Mouse (Mus musculus): ENCODE results near the gene Enc1. TPM values are rescaled to one million over a fixed set of nuclear protein-coding genes. Genes with fewer than 3 reads are reported as not detected.
"Not testable (repeated sequence)": the region's sequence is repeated elsewhere in the genome, so short reads cannot be mapped to it uniquely, and the experiment has no call there.

Gene Enc1
- polyA plus RNA-seq, 1 experiment: 210 TPM

GRCm38 (mm10) chr13:97250551-97251380 is 9.9 kb downstream of the Enc1 start:
- DNase-seq (ENCODE audit: extremely low spot score in 1 of 2, low spot score in 1 of 2): no peak

- DNase-seq (ENCODE audit: extremely low spot score in 1 of 2, low spot score in 1 of 2): no peak
Observed at GRCm38 (mm10) chr13:97251736-97252135, 10.8 kb downstream of the Enc1 start.

GRCm38 (mm10) chr13:97252469-97252868 is 11.6 kb downstream of the Enc1 start:
- peak in 1 of 2 experiments; percentile 29 for DNase-seq (ENCODE audit: extremely low spot score in 1 of 2, low spot score in 1 of 2)

- peak in 1 of 2 experiments; percentile 29 for DNase-seq (ENCODE audit: extremely low spot score in 1 of 2, low spot score in 1 of 2)
Observed at GRCm38 (mm10) chr13:97253418-97253981, 12.6 kb downstream of the Enc1 start.

GRCm38 (mm10) chr13:97253994-97254393 is 13.1 kb downstream of the Enc1 start:
- no peak for DNase-seq (ENCODE audit: extremely low spot score in 1 of 2, low spot score in 1 of 2)

GRCm38 (mm10) chr13:97254564-97255164 is 13.8 kb downstream of the Enc1 start:
- peak in 1 of 2 experiments; percentile 12 for DNase-seq (ENCODE audit: extremely low spot score in 1 of 2, low spot score in 1 of 2)

GRCm38 (mm10) chr13:97255976-97256848 is 15.3 kb downstream of the Enc1 start:
- DNase-seq (ENCODE audit: extremely low spot score in 1 of 2, low spot score in 1 of 2): no peak

- DNase-seq (ENCODE audit: extremely low spot score in 1 of 2, low spot score in 1 of 2): peak in 1 of 2 experiments; percentile 27
Observed at GRCm38 (mm10) chr13:97256849-97257379, 16.0 kb downstream of the Enc1 start.

GRCm38 (mm10) chr13:97259271-97259670 is 18.4 kb downstream of the Enc1 start:
- no peak for DNase-seq (ENCODE audit: extremely low spot score in 1 of 2, low spot score in 1 of 2)

- no peak for DNase-seq (ENCODE audit: extremely low spot score in 1 of 2, low spot score in 1 of 2)
Observed at GRCm38 (mm10) chr13:97260456-97261180, 19.7 kb downstream of the Enc1 start.

- DNase-seq (ENCODE audit: extremely low spot score in 1 of 2, low spot score in 1 of 2): no peak
Observed at GRCm38 (mm10) chr13:97261549-97261948, 20.6 kb downstream of the Enc1 start.

- peak in 1 of 2 experiments; percentile 22 for DNase-seq (ENCODE audit: extremely low spot score in 1 of 2, low spot score in 1 of 2)
Observed at GRCm38 (mm10) chr13:97262676-97263075, 21.8 kb downstream of the Enc1 start.

GRCm38 (mm10) chr13:97265534-97265933 is 24.6 kb downstream of the Enc1 start:
- not testable (repeated sequence) for DNase-seq (ENCODE audit: extremely low spot score in 1 of 2, low spot score in 1 of 2)

- no peak for DNase-seq (ENCODE audit: extremely low spot score in 1 of 2, low spot score in 1 of 2)
Observed at GRCm38 (mm10) chr13:97270723-97271122, 29.8 kb downstream of the Enc1 start.

GRCm38 (mm10) chr13:97271641-97272040 is 30.7 kb downstream of the Enc1 start:
- no peak for DNase-seq (ENCODE audit: extremely low spot score in 1 of 2, low spot score in 1 of 2)

- no peak for DNase-seq (ENCODE audit: extremely low spot score in 1 of 2, low spot score in 1 of 2)
Observed at GRCm38 (mm10) chr13:97274757-97275156, 33.9 kb downstream of the Enc1 start.

- no peak for DNase-seq (ENCODE audit: extremely low spot score in 1 of 2, low spot score in 1 of 2)
Observed at GRCm38 (mm10) chr13:97275482-97275881, 34.6 kb downstream of the Enc1 start.

- no peak for DNase-seq (ENCODE audit: extremely low spot score in 1 of 2, low spot score in 1 of 2)
Observed at GRCm38 (mm10) chr13:97282051-97282910, 41.4 kb downstream of the Enc1 start.

- no peak for DNase-seq (ENCODE audit: extremely low spot score in 1 of 2, low spot score in 1 of 2)
Observed at GRCm38 (mm10) chr13:97282911-97283281, 42.0 kb downstream of the Enc1 start.

All from frontal cortex, adult 2 months (tissue).